Mouse (Mus musculus): Measurements from ENCODE around the gene Lrrc74b. TPM values are rescaled to one million over a fixed set of nuclear protein-coding genes. Genes with fewer than 3 reads are reported as not detected.
A peak's percentile ranks its signal among the peaks of the same experiment; 100 is the strongest.

The Lrrc74b gene
- polyA plus RNA-seq, 1 experiment from 2014 or later = not detected

DNA sequence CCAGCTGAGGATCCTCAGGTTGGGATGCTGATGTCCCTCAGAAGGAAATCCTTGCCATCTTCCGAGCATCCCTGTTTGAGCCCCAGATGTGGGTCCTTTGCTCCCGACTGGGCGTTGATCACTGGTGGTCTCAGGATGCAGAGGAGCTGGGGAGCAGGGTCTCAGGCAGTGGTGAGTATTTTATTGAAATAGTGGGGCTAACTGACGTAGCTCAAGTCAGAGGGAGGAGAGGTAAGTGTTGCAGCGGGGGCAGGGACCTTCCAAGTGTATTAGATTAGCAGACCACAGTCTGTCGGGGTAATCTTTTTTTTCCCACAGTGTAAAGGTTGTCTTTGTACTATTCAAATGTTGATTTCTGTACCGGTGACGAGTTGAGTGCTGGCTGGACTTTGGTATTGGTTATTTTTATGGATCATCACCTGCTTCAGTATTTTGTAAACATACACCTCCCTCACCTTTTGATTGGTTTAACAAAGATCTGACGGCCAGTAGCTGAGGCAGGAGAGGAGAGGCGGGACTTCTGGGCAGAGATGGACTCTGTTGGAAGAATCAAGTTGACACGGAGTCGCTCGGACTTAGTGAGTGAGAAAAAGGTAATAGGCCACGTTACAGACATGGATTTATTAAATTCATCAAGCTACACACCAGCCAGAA is 28.2 kb downstream of the Lrrc74b start:
- WGBS = 70% methylated on average over 14 of the region's 14 CpGs
- no peak overlapping the region for H3K27ac ChIP-seq
- no peaks in the 10 kb centered on the region for H3K27me3 ChIP-seq
- no peak for ATAC-seq (ENCODE audit: low FRiP score, low read depth)
- H3K4me2 ChIP-seq (replicated peaks) = no peak overlapping the region
- H3K36me3 ChIP-seq = peaks cover 13% of the 10 kb centered on the region
- no peak overlapping the region for H3K9ac ChIP-seq
- H3K9me3 ChIP-seq = no peaks in the 10 kb centered on the region
- H3K4me3 ChIP-seq = no peak overlapping the region
- peaks cover 20% of the 10 kb centered on the region for H3K4me1 ChIP-seq

DNA sequence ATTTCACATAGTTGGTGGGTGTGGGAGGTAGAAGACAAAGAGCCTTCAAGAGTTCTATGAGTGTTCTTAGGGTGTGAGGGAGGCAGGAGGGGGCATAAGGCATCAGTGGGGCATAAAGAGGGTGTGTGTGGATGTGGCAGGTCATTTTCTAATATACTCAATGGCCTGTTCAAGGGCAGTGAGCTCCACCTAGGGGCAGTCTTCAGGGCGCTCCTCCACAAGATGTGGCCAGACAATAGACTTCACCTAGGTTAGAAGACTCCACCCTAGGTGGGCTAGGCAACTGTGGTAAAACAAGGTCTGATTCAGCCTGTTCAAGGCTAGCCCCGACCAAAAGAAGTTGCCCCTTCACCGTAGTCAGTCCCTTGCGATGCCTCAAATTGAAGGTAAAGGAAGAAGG is 28.8 kb downstream of the Lrrc74b start:
- no peaks in the 10 kb centered on the region for H3K9me3 ChIP-seq
- H3K4me2 ChIP-seq (replicated peaks) = peak overlapping the region; percentile 93; the same call in 1 of the 2 replicates
- no peak for ATAC-seq (ENCODE audit: low FRiP score, low read depth)
- H3K36me3 ChIP-seq = peaks cover 18% of the 10 kb centered on the region
- H3K4me3 ChIP-seq = no peak overlapping the region
- H3K4me1 ChIP-seq = peaks cover 20% of the 10 kb centered on the region
- H3K9ac ChIP-seq = no peak overlapping the region
- 58% methylated on average over 4 of the region's 4 CpGs for WGBS
- no peak overlapping the region for H3K27ac ChIP-seq
- no peaks in the 10 kb centered on the region for H3K27me3 ChIP-seq

DNA sequence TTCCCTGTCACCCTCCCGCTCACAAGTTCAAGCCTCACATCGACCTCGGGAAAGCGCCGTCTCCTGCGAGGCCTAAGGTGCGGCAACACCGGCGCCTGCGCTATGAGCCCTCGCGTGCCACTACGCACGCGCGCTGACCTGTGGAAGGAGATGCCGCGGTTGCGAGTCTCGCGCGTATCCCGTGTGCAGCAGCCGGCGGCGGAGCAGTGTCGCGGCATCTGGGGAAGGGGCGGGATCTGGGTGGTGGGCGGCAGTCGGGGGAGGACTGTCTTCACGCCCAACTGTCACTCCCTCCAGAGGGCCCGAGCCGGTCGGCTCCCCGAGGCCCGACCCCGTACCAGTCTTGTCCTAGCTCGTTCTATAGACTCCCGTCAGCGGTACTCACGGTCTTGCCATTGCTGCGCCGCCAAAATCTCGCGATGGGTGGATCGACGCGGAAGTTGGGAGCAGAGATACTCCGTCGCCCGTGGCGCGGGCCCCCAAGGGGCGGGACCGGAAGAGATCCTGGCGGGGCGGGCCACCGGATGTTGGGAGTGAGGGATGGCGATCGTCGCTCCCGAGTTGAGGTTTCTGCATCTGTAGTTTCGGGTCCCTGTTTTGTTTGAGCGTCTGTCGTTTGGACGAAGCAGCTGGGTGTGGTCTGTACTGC is 30.3 kb downstream of the Lrrc74b start, which contains the start of gene Thap7:
TSS of gene Thap7 (minus strand) at position 497 of the 649 bp plus-strand sequence.
- Histone ChIP-seq H3K36me3 (peaks cover 33% of the 10 kb centered on the region), H3K4me1 (peaks cover 20% of the 10 kb centered on the region), H3K27me3 (no peaks in the 10 kb centered on the region), H3K27ac (peak within 1 kb of the TSS; percentile 96), H3K9ac (peak within 1 kb of the TSS; percentile 90), H3K4me2 (replicated peaks) (peak within 1 kb of the TSS; percentile 93), H3K4me3 (peak within 1 kb of the TSS; percentile 78), H3K9me3 (no peaks in the 10 kb centered on the region)
- WGBS = under 1% methylated on average over 67 of the region's 67 CpGs
- peak; percentile 96 for ATAC-seq (ENCODE audit: low FRiP score, low read depth)

DNA sequence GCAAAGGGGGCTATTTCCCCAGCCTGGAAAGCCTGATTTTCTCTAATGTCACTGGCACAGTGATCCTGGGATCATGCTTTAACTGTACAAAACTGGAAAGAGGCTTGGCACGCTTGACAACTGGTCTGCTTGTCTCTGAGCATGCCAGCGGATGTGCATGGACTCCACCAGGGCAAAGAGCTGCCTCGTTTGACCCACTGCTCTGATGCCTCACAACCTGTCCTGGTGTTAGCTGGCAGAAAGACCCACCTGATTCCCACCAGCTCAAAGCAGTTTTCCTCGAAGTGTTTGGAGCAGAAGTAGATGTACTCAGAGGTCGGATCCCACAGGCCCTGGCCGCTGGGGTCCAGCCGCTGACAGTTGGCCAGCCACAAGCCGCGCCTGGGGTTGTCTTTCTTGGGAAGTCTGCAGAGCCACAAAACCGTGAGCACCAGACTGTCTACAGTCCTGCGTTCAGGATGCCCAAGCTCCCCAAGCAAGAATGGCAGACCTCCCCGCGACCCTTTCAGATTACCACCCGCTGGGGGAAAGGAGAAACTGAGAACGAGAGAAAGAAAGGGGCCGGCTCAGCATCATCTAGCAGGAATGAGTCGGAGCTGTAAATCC is 31.0 kb downstream of the Lrrc74b start:
- no peaks in the 10 kb centered on the region for H3K9me3 ChIP-seq
- peak overlapping the region; percentile 90 for H3K9ac ChIP-seq
- H3K36me3 ChIP-seq = peaks cover 40% of the 10 kb centered on the region
- no peaks in the 10 kb centered on the region for H3K27me3 ChIP-seq
- ATAC-seq (ENCODE audit: low FRiP score, low read depth) = 0 out of 2 replicates have a peak, but pooled peaks have one; percentile 1
- H3K27ac ChIP-seq = peak overlapping the region; percentile 96
- 17% methylated on average over 17 of the region's 17 CpGs for WGBS
- H3K4me1 ChIP-seq = peaks cover 20% of the 10 kb centered on the region
- H3K4me3 ChIP-seq = peak overlapping the region; percentile 78
- H3K4me2 ChIP-seq (replicated peaks) = peak overlapping the region; percentile 93

DNA sequence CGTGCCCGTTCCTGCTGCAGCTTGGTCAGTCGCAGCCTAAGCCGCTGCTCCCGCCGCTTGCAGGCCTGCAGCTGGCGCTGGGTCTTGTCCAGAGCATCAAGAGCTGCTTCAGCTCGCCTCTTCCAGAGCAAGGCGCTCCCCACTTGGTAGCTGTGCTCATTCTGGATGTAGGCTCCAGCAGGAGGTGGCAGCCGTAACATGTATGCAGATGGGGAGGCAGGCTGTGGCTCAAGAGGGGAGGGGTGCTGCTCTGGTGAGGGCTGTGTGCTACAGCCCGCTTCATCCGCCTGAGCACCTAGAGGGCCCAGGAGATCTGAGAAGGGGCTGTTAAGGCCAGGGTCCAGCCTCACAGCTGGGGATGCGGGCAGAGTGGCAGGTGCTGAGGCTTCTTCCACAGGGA is 32.8 kb downstream of the Lrrc74b start:
- Histone ChIP-seq H3K27ac (no peak overlapping the region), H3K9ac (0 out of 2 replicates have a peak overlapping the region, but pooled peaks have one; percentile 2), H3K9me3 (no peaks in the 10 kb centered on the region), H3K4me1 (peaks cover 20% of the 10 kb centered on the region), H3K36me3 (peaks cover 56% of the 10 kb centered on the region), H3K4me3 (no peak overlapping the region), H3K27me3 (no peaks in the 10 kb centered on the region), H3K4me2 (replicated peaks) (no peak overlapping the region)
- 83% methylated on average over 13 of the region's 13 CpGs for WGBS
- ATAC-seq (ENCODE audit: low FRiP score, low read depth) = no peak

DNA sequence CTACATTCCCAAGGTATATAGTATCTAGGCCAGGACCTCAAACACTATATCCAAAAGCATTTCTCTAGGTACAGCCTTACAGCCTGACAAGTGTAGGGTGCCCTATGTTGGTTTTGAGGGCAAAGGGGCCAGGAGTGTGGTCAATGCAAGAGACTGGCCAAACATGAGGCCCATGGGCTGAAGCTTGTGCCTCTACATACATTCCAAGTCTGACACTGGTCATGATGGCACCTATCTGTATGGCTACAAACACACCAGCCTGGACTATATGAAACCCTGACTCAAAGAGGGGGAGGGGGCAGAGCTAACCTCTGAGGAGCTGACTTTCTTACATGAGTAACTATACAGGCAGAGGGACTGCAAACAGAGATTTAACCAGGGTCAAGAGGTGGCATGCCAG is 33.4 kb downstream of the Lrrc74b start:
- H3K36me3 ChIP-seq = peaks cover 63% of the 10 kb centered on the region
- H3K4me1 ChIP-seq = peaks cover 20% of the 10 kb centered on the region
- no peak overlapping the region for H3K27ac ChIP-seq
- H3K9me3 ChIP-seq = no peaks in the 10 kb centered on the region
- no peaks in the 10 kb centered on the region for H3K27me3 ChIP-seq
- ATAC-seq (ENCODE audit: low FRiP score, low read depth) = no peak
- H3K4me3 ChIP-seq = no peak overlapping the region
- 0 out of 2 replicates have a peak overlapping the region, but pooled peaks have one; percentile 2 for H3K9ac ChIP-seq
- no peak overlapping the region for H3K4me2 ChIP-seq (replicated peaks)

DNA sequence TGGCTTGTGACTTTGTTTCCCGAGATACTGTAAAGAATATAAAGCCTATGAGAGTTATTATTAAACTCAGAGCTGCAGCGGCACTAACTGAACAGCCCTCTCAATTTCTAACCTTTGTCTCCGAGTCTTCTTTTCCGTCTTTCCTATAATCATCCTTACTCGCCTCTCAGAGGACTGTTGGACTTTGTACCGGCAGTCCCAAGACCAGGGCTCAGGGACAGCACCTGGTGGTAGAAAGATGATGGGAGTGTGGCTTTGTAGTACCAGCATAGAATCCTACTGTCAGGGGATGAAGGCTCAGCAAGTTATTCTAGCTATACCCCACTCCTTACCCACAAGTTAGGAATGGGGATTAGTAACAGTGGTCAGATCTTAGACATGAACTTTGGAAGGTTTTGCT is 34.8 kb downstream of the Lrrc74b start:
- Histone ChIP-seq H3K4me1 (peaks cover 10% of the 10 kb centered on the region), H3K27me3 (no peaks in the 10 kb centered on the region), H3K36me3 (peaks cover 77% of the 10 kb centered on the region), H3K9ac (no peak overlapping the region), H3K9me3 (no peaks in the 10 kb centered on the region), H3K4me3 (no peak overlapping the region), H3K4me2 (replicated peaks) (no peak overlapping the region), H3K27ac (no peak overlapping the region; the same call in 1 of the 2 replicates)
- no peak for ATAC-seq (ENCODE audit: low FRiP score, low read depth)
- WGBS = 92% methylated on average over 6 of the region's 6 CpGs

DNA sequence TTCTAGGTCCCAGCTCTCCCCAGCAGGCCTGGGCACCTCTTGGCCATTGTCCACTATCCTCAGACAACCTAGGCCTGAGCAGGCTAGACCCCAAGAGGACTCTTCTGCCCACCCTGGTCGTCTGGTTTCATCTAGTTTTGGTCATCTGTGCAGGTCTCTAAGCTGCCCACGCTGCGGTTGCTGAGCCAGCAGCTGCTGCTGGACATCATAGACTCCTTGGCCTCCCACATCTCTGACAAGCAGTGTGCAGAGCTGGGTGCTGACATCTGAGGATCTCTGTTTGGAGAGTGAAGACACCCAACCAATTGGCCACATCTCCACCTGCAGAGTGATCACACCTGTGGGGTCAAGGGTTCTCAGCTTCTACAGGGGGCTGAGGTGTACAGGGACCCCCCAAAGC is 35.5 kb downstream of the Lrrc74b start:
- Histone ChIP-seq H3K9me3 (no peaks in the 10 kb centered on the region), H3K27me3 (no peaks in the 10 kb centered on the region), H3K4me2 (replicated peaks) (no peak overlapping the region), H3K27ac (no peak overlapping the region), H3K36me3 (peaks cover 84% of the 10 kb centered on the region), H3K4me3 (no peak overlapping the region), H3K4me1 (peaks cover 10% of the 10 kb centered on the region), H3K9ac (no peak overlapping the region)
- 83% methylated on average over 3 of the region's 3 CpGs for WGBS
- ATAC-seq (ENCODE audit: low FRiP score, low read depth) = no peak

DNA sequence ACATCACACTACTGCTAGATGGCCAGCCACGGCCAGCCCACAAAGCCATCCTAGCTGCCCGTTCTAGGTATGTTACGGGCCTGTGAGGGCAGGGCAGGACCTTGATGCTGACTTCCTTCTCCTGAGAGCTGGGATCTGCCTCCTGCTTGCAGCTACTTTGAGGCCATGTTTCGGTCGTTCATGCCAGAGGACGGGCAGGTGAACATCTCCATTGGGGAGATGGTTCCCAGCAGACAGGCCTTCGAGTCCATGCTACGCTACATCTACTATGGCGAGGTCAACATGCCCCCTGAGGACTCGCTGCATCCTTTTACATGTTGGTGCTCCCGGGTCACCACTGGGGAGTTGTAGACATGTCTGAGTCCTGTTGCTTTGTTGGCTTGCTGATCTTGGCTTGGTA is 36.9 kb downstream of the Lrrc74b start:
- no peak for ATAC-seq (ENCODE audit: low FRiP score, low read depth)
- H3K9me3 ChIP-seq = no peaks in the 10 kb centered on the region
- no peaks in the 10 kb centered on the region for H3K4me1 ChIP-seq
- H3K36me3 ChIP-seq = peaks cover 97% of the 10 kb centered on the region
- no peak overlapping the region for H3K27ac ChIP-seq
- H3K27me3 ChIP-seq = no peaks in the 10 kb centered on the region
- no peak overlapping the region for H3K4me3 ChIP-seq
- H3K4me2 ChIP-seq (replicated peaks) = no peak overlapping the region
- H3K9ac ChIP-seq = no peak overlapping the region
- WGBS = 94% methylated on average over 11 of the region's 11 CpGs

DNA sequence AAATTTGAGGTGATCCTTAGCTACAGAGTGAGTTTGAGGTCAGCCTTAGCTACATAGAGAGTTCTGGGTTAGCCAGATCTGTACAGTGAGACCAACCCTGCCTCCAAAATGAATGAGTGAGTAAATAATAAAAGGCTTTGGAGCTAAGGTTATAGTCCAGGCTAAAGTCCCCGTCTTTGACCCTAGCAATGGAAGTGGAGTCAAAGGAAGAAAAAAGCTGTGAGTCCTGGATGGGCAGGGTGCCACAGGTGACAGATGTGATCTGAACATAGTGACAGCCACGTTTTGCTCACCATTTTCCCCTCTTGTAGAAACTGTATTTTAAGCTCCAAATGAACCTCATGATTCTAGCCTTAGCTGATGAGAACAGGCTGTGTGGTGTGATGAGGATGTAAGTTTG is 42.1 kb downstream of the Lrrc74b start:
- Histone ChIP-seq H3K4me1 (no peaks in the 10 kb centered on the region), H3K27ac (no peak overlapping the region), H3K9me3 (no peaks in the 10 kb centered on the region), H3K27me3 (no peaks in the 10 kb centered on the region), H3K4me2 (replicated peaks) (no peak overlapping the region), H3K36me3 (peaks cover 98% of the 10 kb centered on the region), H3K9ac (no peak overlapping the region), H3K4me3 (no peak overlapping the region)
- WGBS = 76% methylated on average over 2 of the region's 2 CpGs
- no peak for ATAC-seq (ENCODE audit: low FRiP score, low read depth)

DNA sequence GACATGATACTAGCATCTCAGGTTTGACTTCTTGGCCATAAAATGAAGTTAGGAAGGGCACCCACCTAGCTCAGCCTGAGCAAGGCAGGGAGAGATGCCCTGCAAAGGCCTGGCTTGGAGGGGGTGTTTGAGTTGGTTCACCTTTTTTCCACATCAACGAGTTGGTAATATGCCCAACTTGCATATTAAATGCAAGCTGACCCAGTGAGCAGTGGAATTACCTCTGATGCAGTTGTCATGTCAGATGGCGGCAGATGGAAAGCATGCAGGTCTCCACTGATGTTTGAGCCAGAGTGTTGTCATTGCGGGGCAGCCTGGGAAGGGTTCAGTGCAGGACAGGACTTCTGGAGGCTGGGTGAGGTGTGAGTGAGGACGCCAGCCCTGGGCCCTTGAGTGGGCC is 49.6 kb downstream of the Lrrc74b start:
- no peaks in the 10 kb centered on the region for H3K9me3 ChIP-seq
- no peak overlapping the region for H3K4me2 ChIP-seq (replicated peaks)
- H3K27ac ChIP-seq = no peak overlapping the region
- H3K9ac ChIP-seq = no peak overlapping the region
- WGBS = 89% methylated on average over 4 of the region's 4 CpGs
- H3K4me1 ChIP-seq = peaks cover 16% of the 10 kb centered on the region
- no peak overlapping the region for H3K4me3 ChIP-seq
- no peaks in the 10 kb centered on the region for H3K27me3 ChIP-seq
- H3K36me3 ChIP-seq = peaks cover 55% of the 10 kb centered on the region
- no peak for ATAC-seq (ENCODE audit: low FRiP score, low read depth)

DNA sequence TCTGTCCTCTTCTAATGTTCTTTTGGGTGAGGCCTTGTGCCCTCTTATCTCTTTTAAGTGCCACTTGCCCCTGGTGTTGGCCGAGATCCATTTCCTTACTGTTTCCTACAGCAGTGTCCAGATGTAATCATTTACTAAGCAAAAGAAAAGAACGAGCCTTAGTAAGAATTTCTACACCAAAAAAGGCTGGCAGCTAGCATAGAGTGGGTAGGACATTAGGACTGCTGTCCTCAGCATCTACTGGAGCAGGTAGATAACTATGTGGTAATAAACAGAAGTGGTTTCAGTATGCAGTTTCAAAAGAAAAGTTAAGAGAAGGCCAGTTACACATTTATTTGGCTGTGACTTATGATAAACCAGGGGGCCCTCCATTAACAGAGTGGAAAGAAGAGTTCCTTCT is 50.4 kb downstream of the Lrrc74b start:
- Histone ChIP-seq H3K27ac (no peak overlapping the region), H3K4me1 (peaks cover 16% of the 10 kb centered on the region), H3K9me3 (no peaks in the 10 kb centered on the region), H3K4me3 (no peak overlapping the region), H3K4me2 (replicated peaks) (no peak overlapping the region), H3K9ac (no peak overlapping the region), H3K36me3 (peaks cover 48% of the 10 kb centered on the region), H3K27me3 (peaks cover 3% of the 10 kb centered on the region; the same call in 1 of the 2 replicates)
- no peak for ATAC-seq (ENCODE audit: low FRiP score, low read depth)
- 89% methylated on average over 2 of the region's 2 CpGs for WGBS

All from limb, embryonic 13.5 days (tissue).